Mouse (Mus musculus) cerebellum, postnatal 14 days (tissue): ENCODE measurements around the gene Map2k3.
A peak's percentile ranks its signal among the peaks of the same experiment; 100 is the strongest.
"Not testable (repeated sequence)": the region's sequence is repeated elsewhere in the genome, so short reads cannot be mapped to it uniquely, and the experiment has no call there.

Experiments
- DNase-seq, 2 experiments: peaks; one replicate each; pipeline ENCODE4 v3.0.0; 2021; ENCODE audit warnings: mixed read lengths in 2 of 2

Map2k3 gene

GRCm38 (mm10) chr11:60931869-60932481 is at the start of gene Map2k3:
Gene Map2k3 (plus strand): TSS chr11:60932033.
- DNase-seq, result peak; percentile 97 to 98

GRCm38 (mm10) chr11:60882386-60882785 is 49.4 kb upstream of the Map2k3 start:
- DNase-seq, result no peak

GRCm38 (mm10) chr11:60886986-60887385 is 44.8 kb upstream of the Map2k3 start:
- not testable (repeated sequence) for DNase-seq

- DNase-seq, result no peak
Measured at GRCm38 (mm10) chr11:60889861-60890260, 42.0 kb upstream of the Map2k3 start.

GRCm38 (mm10) chr11:60890286-60890685 is 41.5 kb upstream of the Map2k3 start:
- DNase-seq, result no peak

GRCm38 (mm10) chr11:60890744-60891143 is 41.1 kb upstream of the Map2k3 start:
- no peak for DNase-seq

GRCm38 (mm10) chr11:60895915-60896314 is 35.9 kb upstream of the Map2k3 start:
- DNase-seq, result no peak

GRCm38 (mm10) chr11:60902001-60902400 is 29.8 kb upstream of the Map2k3 start:
- no peak for DNase-seq

GRCm38 (mm10) chr11:60902486-60902885 is 29.3 kb upstream of the Map2k3 start:
- DNase-seq, result no peak

- peak in 1 of 2 experiments; percentile 52 for DNase-seq
Measured at GRCm38 (mm10) chr11:60903661-60904061, 28.2 kb upstream of the Map2k3 start.

GRCm38 (mm10) chr11:60905407-60906120 is 26.3 kb upstream of the Map2k3 start:
- peak; percentile 58 to 59 for DNase-seq

- no peak for DNase-seq
Measured at GRCm38 (mm10) chr11:60906449-60906848, 25.4 kb upstream of the Map2k3 start.

GRCm38 (mm10) chr11:60908073-60908472 is 23.8 kb upstream of the Map2k3 start:
- DNase-seq, result no peak

GRCm38 (mm10) chr11:60909626-60910025 is 22.2 kb upstream of the Map2k3 start:
- DNase-seq, result no peak

- DNase-seq, result no peak
Measured at GRCm38 (mm10) chr11:60912525-60912973, 19.3 kb upstream of the Map2k3 start.

GRCm38 (mm10) chr11:60913301-60914196 is 18.3 kb upstream of the Map2k3 start:
- DNase-seq, result peak; percentile 94 to 95

- no peak for DNase-seq
Measured at GRCm38 (mm10) chr11:60914491-60914890, 17.3 kb upstream of the Map2k3 start, which contains the start of gene Natd1. Gene Natd1 (minus strand): TSS chr11:60914750.

- DNase-seq, result no peak
Measured at GRCm38 (mm10) chr11:60915201-60915600, 16.6 kb upstream of the Map2k3 start.

- DNase-seq, result no peak
Measured at GRCm38 (mm10) chr11:60920021-60920420, 11.8 kb upstream of the Map2k3 start.

- no peak for DNase-seq
Measured at GRCm38 (mm10) chr11:60922195-60922594, 9.6 kb upstream of the Map2k3 start.

- DNase-seq, result no peak
Measured at GRCm38 (mm10) chr11:60922964-60923363, 8.9 kb upstream of the Map2k3 start.

- DNase-seq, result no peak
Measured at GRCm38 (mm10) chr11:60924498-60924897, 7.3 kb upstream of the Map2k3 start.

- DNase-seq, result no peak
Measured at GRCm38 (mm10) chr11:60924981-60925380, 6.9 kb upstream of the Map2k3 start.
